Mouse (Mus musculus): ENCODE measurements at regions not wholly inside any gene's neighbourhood (a gene's known extent, or its start where the extent isn't known, plus 50 kb on each side); places are given as distances from the start of the nearest gene placed in this dataset.

DNA sequence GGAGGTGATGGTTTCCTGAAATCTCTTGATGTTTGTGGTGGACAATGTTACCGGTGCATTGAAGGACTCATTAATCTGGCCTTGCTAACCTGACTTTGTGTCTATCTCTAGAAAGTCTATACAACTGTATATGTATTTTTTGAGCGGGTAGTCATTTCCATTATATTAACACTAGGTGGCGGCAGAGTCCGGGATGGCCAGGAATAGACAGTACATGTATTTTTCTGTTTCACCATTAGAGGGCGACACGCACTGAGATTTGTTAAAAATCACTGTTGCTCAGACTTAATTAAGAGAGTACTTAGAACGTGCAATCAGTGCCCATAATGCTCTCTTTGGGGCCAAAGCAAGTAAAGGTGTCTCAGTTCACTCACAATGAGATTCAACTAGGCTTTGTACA is 146.1 kb upstream of the Il1rapl2 start:
- TF ChIP-seq CTCF (IDR thresholded peaks at IDR 0.05): peak; percentile 38
- no peak overlapping the region for H3K27ac ChIP-seq (ENCODE audit: low read depth, low read length)
- H3K4me2 ChIP-seq (ENCODE audit: low read depth, low read length, poor library complexity, severe bottlenecking): no peak overlapping the region
- WGBS: 61% methylated on average over 7 of the region's 7 CpGs
- no peak for ATAC-seq (ENCODE audit: low FRiP score)
- no peaks in the 10 kb centered on the region for H3K36me3 ChIP-seq (ENCODE audit: insufficient read depth, low read length)
- no peak overlapping the region for H3K9ac ChIP-seq (replicated peaks; ENCODE audit: low read length, poor library complexity, severe bottlenecking)
- no peak overlapping the region for H3K4me3 ChIP-seq (ENCODE audit: low read depth, low read length)
- H3K4me1 ChIP-seq (ENCODE audit: insufficient read depth, low read length): no peaks in the 10 kb centered on the region
- H3K9me3 ChIP-seq (ENCODE audit: low read length): no peaks in the 10 kb centered on the region
- no peak for DNase-seq (ENCODE audit: low spot score)
- H3K27me3 ChIP-seq (ENCODE audit: insufficient read depth, low read length): no peaks in the 10 kb centered on the region
